Mouse (Mus musculus): ENCODE measurements around the gene Glod5. TPM values are rescaled to one million over a fixed set of nuclear protein-coding genes. Genes with fewer than 3 reads are reported as not detected.

Gene Glod5
- total and polyA plus RNA-seq, 2 experiments from 2014 or later: 0.55 TPM; not detected in 1

DNA sequence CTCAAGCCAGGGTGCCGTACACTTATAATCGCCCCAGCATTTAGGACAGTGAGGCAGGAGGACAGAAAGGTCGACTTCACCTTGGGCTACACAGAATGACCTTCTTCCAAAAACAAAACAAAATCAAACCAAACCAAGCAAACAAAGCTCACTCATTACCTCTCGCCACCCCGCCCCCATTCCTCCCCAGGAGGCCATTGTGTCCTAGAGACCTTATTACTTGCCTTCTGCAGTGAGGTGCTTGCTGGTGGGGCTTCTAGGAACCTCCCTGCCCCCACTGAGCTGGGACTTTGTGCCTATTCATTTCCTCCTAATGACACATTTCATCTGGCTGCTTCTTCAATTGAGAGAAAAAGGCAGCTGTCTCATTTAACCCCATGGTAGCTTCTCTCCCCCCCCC lies 9.7 kb downstream of the Glod5 start:
- H3K27me3 ChIP-seq (ENCODE audit: control insufficient read depth, insufficient read depth, low read length): no peaks in the 10 kb centered on the region
- no peak for ATAC-seq (ENCODE audit: insufficient read depth, low read depth)
- no peak overlapping the region for H3K27ac ChIP-seq (ENCODE audit: low read depth)
- no peak for DNase-seq (ENCODE audit: low spot score)
- H3K4me1 ChIP-seq (ENCODE audit: control insufficient read depth, insufficient read depth): no peaks in the 10 kb centered on the region
- H3K4me2 ChIP-seq (ENCODE audit: low read depth, low read length): no peak overlapping the region
- H3K9ac ChIP-seq (replicated peaks; ENCODE audit: low read depth, low read length): no peak overlapping the region
- TF ChIP-seq CTCF (IDR thresholded peaks at IDR 0.05; ENCODE audit: low read depth) (no peak), EP300 (IDR thresholded peaks at IDR 0.05; ENCODE audit: low read depth) (no peak)
- H3K4me3 ChIP-seq (ENCODE audit: low read depth, low read length): no peak overlapping the region
- H3K36me3 ChIP-seq (replicated peaks; ENCODE audit: control insufficient read depth, insufficient read depth, low read length): no peaks in the 10 kb centered on the region
- no peaks in the 10 kb centered on the region for H3K9me3 ChIP-seq (replicated peaks; ENCODE audit: control insufficient read depth, low read length)
- 44% methylated on average over 5 of the region's 5 CpGs for WGBS

DNA sequence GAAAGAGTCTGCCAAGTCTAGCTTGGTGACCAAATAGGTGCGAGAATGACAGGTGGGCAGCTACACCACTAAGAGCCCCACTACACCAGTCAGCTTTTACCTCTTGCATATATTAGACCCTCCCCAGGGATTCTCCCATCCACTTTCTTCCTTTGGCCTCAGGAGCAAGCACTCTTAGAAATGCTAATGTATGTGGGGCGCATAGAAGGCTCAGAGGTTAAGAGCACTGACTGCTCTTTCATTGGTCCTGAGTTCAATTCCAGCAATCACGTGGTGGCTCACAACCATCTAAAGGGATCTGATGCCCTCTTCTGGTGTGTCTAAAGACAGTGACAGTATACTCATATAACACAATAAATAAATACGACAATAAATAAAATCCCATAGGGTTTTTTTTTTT lies 15.3 kb downstream of the Glod5 start:
- 59% methylated on average over 4 of the region's 4 CpGs for WGBS
- no peak for TF ChIP-seq EP300 (IDR thresholded peaks at IDR 0.05; ENCODE audit: low read depth)
- TF ChIP-seq CTCF (IDR thresholded peaks at IDR 0.05; ENCODE audit: low read depth): no peak
- no peak for DNase-seq (ENCODE audit: low spot score)

DNA sequence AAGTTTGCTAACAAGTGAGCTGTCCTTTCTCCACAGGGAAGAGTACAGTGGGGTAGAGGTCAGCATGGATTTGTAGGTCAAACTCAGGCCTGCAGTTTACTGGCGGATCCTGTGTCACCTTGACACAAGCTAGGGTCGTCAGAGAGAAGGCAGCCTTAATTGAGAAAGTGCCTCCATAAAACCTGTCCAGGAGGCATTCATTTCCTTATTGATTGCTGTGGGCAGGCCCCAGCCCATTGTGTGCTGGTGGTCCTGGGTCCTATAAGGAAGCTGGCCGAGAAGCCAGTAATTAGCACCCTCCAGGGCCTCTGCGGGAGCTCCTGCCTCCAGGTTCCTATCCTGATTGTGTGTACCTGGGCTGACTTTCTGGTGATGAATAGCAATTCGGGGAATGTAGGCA lies 16.3 kb downstream of the Glod5 start:
- DNase-seq (ENCODE audit: low spot score): no peak
- Histone ChIP-seq H3K4me2 (ENCODE audit: low read depth, low read length) (no peak overlapping the region), H3K4me1 (ENCODE audit: control insufficient read depth, insufficient read depth) (no peaks in the 10 kb centered on the region), H3K9ac (replicated peaks; ENCODE audit: low read depth, low read length) (no peak overlapping the region), H3K27ac (ENCODE audit: low read depth) (no peak overlapping the region), H3K36me3 (replicated peaks; ENCODE audit: control insufficient read depth, insufficient read depth, low read length) (no peaks in the 10 kb centered on the region), H3K27me3 (ENCODE audit: control insufficient read depth, insufficient read depth, low read length) (no peaks in the 10 kb centered on the region), H3K9me3 (replicated peaks; ENCODE audit: control insufficient read depth, low read length) (no peaks in the 10 kb centered on the region), H3K4me3 (ENCODE audit: low read depth, low read length) (no peak overlapping the region)
- no peak for TF ChIP-seq CTCF (IDR thresholded peaks at IDR 0.05; ENCODE audit: low read depth)
- no peak for TF ChIP-seq EP300 (IDR thresholded peaks at IDR 0.05; ENCODE audit: low read depth)
- WGBS: 36% methylated on average over 5 of the region's 5 CpGs
- no peak for ATAC-seq (ENCODE audit: insufficient read depth, low read depth)

More for the DNA sequence above, 15.3 kb downstream of the Glod5 start:
- H3K4me2 ChIP-seq (ENCODE audit: low read depth, low read length): no peak overlapping the region
- no peak overlapping the region for H3K27ac ChIP-seq (ENCODE audit: low read depth)
- H3K27me3 ChIP-seq (ENCODE audit: control insufficient read depth, insufficient read depth, low read length): no peaks in the 10 kb centered on the region
- H3K9me3 ChIP-seq (replicated peaks; ENCODE audit: control insufficient read depth, low read length): no peaks in the 10 kb centered on the region
- no peak overlapping the region for H3K4me3 ChIP-seq (ENCODE audit: low read depth, low read length)
- H3K4me1 ChIP-seq (ENCODE audit: control insufficient read depth, insufficient read depth): no peaks in the 10 kb centered on the region
- no peak for ATAC-seq (ENCODE audit: insufficient read depth, low read depth)
- H3K36me3 ChIP-seq (replicated peaks; ENCODE audit: control insufficient read depth, insufficient read depth, low read length): no peaks in the 10 kb centered on the region
- H3K9ac ChIP-seq (replicated peaks; ENCODE audit: low read depth, low read length): no peak overlapping the region

DNA sequence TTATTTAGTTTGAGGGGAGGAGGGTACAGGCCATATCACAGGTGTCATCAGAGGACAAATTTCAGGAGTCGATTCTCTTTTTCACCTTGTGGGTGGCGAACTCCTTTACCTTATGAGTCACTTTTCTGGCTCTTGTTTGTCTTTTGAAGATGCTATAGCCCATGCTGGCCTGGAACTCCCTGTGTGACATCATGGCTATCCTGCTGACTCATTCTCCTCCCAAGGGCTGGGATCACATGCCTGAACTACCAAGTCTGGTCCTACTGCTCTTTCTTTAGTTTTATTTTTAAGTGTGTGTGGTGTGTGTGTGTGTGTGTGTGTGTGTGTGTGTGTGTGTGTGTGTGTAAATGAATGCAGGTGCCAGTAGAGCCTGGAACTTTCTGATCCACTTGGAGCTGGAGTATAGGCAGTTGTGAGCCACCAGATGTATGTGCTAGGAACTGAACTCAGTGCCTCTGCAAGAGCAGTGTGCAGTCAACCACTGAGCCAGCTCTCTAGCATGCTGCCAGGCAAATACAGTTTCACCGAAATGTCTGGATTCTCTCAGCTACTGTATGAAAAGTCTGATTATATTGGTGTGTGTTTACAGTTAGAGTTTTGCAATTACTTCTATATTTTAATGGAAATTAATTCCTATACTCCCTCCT lies 17.6 kb downstream of the Glod5 start:
- H3K9ac ChIP-seq (replicated peaks; ENCODE audit: low read depth, low read length): no peak overlapping the region

DNA sequence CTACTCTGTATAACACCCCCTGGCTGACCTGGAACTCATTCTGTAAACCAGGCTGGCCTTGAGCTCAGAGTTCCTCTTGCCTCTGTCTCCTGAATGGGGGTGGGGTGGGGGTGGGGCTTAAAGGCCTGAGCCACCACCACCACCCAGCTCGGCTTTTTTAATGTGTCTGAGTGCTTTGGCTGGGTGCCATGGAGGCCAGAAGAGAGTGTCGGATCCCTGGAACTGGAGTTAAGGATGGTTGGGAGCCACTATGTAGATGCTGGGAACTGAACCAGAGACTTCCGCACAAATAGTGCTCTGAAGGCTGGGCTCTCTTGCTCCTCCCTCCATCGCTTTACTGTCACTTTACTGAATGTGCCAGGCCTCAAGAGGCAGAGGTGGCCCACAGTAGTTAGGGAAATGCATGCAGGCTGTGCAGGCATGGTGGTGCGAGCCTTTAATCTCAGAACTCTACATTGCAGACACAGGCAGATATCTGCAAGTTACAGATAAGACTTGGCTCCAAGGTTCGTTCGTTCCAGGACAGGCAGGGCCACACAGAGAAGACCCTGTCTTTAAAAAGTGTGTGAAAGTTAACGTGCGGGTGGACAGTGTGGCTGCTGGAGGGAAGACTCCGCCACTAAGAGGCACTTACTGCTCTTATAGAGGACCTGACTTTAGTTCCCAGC lies 25.1 kb downstream of the Glod5 start:
- DNase-seq (ENCODE audit: low spot score) (no peak), ATAC-seq (ENCODE audit: insufficient read depth, low read depth) (no peak)
- no peaks in the 10 kb centered on the region for H3K9me3 ChIP-seq (replicated peaks; ENCODE audit: control insufficient read depth, low read length)
- H3K9ac ChIP-seq (replicated peaks; ENCODE audit: low read depth, low read length): no peak overlapping the region
- H3K4me3 ChIP-seq (ENCODE audit: low read depth, low read length): no peak overlapping the region
- no peaks in the 10 kb centered on the region for H3K36me3 ChIP-seq (replicated peaks; ENCODE audit: control insufficient read depth, insufficient read depth, low read length)
- no peaks in the 10 kb centered on the region for H3K27me3 ChIP-seq (ENCODE audit: control insufficient read depth, insufficient read depth, low read length)
- no peak overlapping the region for H3K27ac ChIP-seq (ENCODE audit: low read depth)
- H3K4me1 ChIP-seq (ENCODE audit: control insufficient read depth, insufficient read depth): no peaks in the 10 kb centered on the region
- H3K4me2 ChIP-seq (ENCODE audit: low read depth, low read length): no peak overlapping the region
- 50% methylated on average over 10 of the region's 10 CpGs for WGBS
- TF ChIP-seq CTCF (IDR thresholded peaks at IDR 0.05; ENCODE audit: low read depth) (no peak), EP300 (IDR thresholded peaks at IDR 0.05; ENCODE audit: low read depth) (no peak)

More for the DNA sequence above, 17.6 kb downstream of the Glod5 start:
- Histone ChIP-seq H3K4me1 (ENCODE audit: control insufficient read depth, insufficient read depth) (no peaks in the 10 kb centered on the region), H3K36me3 (replicated peaks; ENCODE audit: control insufficient read depth, insufficient read depth, low read length) (no peaks in the 10 kb centered on the region), H3K4me3 (ENCODE audit: low read depth, low read length) (no peak overlapping the region), H3K4me2 (ENCODE audit: low read depth, low read length) (no peak overlapping the region), H3K27ac (ENCODE audit: low read depth) (no peak overlapping the region), H3K9me3 (replicated peaks; ENCODE audit: control insufficient read depth, low read length) (no peaks in the 10 kb centered on the region), H3K27me3 (ENCODE audit: control insufficient read depth, insufficient read depth, low read length) (no peaks in the 10 kb centered on the region)
- ATAC-seq (ENCODE audit: insufficient read depth, low read depth) (no peak), DNase-seq (ENCODE audit: low spot score) (no peak)
- WGBS: 66% methylated on average over 3 of the region's 3 CpGs
- TF ChIP-seq CTCF (IDR thresholded peaks at IDR 0.05; ENCODE audit: low read depth) (no peak), EP300 (IDR thresholded peaks at IDR 0.05; ENCODE audit: low read depth) (no peak)

Measured in heart, postnatal 0 days (tissue).